Mouse (Mus musculus) lung, adult 2 months (tissue): Measurements from ENCODE around the gene Gm37419.

ENCODE experiments used
- CTCF ChIP-seq: fragments of 200-500 bp; IDR thresholded peaks from 2 replicates; pipeline ENCODE4 v1.5.1; 2011; ENCODE audit warnings: mild to moderate bottlenecking, low read length, control low read depth; ENCODE audit not compliant: insufficient read depth
- POLR2A ChIP-seq: fragments of 200-500 bp; IDR thresholded peaks from 2 replicates; pipeline ENCODE4 v1.6.1; 2011; ENCODE audit warnings: low read depth, mild to moderate bottlenecking, control low read depth, low read length, borderline replicate concordance; ENCODE audit errors: extremely low read depth

GRCm38 (mm10) chr16:24022605-24023004 is 34.3 kb downstream of the Gm37419 start:
- TF ChIP-seq POLR2A (no peak), CTCF (no peak)
